Mouse (Mus musculus): ENCODE results near the gene Col4a3.

Col4a3 gene

GRCm38 (mm10) chr1:82586713-82587399 is at the start of gene Col4a3, which contains the start of gene Col4a4:
TSS of gene Col4a3 (plus strand) at chr1:82586921.
TSS of gene Col4a4 (minus strand) at chr1:82586849.
- DNase-seq: no peak

- no peak for DNase-seq
These were observed 48.9 kb upstream of the Col4a3 start for GRCm38 (mm10) chr1:82537848-82538247.

- DNase-seq: no peak
These were observed 46.7 kb upstream of the Col4a3 start for GRCm38 (mm10) chr1:82540056-82540455.

DNA sequence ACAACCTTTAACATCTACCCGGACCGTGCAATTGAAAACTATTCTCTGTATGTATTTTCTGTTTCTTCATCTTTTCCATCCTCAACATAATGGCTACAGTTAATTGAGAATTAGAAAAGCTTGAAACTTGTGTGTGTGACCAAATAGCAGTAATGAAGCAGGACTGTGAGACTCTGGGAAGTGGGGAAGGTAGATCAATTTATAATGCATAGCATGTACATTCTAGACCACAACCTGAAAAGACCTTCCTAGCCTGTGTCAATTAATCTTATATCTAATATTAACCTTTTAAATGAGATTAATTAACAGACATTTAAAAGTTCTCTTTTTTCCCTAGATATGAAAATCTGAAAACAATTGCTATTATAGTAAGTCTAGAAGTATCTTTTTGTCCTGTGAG is 42.8 kb upstream of the Col4a3 start:
- DNase-seq: no peak

DNA sequence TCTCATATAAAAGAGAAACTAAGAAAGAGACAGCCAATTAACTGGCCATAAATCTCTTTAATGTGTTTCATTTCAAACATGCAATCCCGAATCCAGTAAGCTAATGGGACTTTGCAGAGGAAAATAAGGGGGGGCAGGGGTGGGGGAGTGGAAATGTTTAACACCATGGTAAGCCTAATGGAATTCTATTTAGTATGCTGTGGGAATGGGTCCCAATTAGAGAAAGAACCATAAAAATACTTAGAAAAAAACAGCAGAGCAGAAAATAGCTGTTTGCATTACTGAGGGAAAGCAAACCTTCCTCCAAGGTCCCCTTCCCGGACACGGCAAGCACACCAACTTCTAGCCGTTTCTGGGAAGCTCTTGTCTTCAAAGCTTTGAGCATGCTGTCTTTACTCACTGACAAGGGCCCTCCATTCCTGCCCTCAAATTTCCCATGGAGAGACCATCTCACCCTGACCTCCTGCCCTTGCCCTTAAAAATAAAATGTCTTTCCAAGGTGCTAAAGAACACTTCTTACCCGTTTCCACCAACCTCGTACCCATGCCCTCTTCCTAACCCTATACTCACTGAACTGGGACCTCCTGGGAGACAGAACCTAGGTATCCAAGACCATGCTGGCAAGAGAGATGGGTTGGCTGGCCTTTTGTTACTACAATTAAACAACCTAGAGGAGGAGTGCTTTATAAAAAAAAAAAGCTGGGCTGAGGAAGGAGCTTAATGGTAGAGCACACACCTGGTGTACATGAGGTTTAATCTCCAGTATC is 42.1 kb upstream of the Col4a3 start:
- no peak for DNase-seq

GRCm38 (mm10) chr1:82545199-82545960 is 41.3 kb upstream of the Col4a3 start:
- no peak for DNase-seq

GRCm38 (mm10) chr1:82554443-82554850 is 32.3 kb upstream of the Col4a3 start:
- no peak for DNase-seq

- DNase-seq: no peak
These were observed 31.8 kb upstream of the Col4a3 start for GRCm38 (mm10) chr1:82554889-82555288.

DNA sequence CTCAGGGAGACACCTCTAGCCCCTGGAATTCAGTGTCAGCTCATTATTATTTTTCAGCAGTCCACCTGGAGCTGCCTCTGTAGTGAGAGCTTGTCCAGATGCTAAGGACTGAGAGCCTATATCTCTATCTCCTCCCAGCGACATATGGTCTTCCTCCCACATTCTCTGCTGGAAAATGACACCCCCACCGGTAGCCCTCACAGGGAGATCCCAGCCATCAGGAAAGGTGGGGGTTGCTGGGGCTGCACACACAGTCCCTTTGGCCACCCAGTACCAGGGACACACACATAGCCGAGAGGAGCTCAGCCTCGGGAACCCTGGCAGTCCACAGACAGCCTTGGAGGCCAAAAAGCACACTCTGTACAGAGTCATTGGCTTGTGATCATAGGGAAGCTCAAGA is 26.5 kb upstream of the Col4a3 start:
- DNase-seq: no peak

- no peak for DNase-seq
These were observed 17.3 kb upstream of the Col4a3 start for GRCm38 (mm10) chr1:82569405-82569804.

DNA sequence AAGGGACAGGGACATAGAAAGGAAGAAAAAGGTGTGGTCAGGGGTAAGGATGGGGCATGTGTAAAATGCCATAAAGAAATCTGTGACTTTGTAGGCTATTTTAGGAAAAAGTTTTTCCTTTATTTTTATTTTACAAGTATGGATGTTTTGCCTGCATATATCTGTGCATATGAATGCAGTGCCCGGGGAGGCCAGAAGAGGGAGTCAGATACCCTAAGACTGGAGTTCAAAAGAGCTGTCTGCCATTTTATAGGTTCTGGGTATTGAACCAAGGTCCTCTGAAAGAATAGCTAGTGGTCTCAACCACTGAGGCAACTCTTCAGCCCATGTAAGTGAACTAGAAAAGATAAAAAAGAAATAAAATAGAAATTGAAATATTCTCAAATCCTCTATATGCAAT is 15.0 kb upstream of the Col4a3 start:
- no peak for DNase-seq

DNA sequence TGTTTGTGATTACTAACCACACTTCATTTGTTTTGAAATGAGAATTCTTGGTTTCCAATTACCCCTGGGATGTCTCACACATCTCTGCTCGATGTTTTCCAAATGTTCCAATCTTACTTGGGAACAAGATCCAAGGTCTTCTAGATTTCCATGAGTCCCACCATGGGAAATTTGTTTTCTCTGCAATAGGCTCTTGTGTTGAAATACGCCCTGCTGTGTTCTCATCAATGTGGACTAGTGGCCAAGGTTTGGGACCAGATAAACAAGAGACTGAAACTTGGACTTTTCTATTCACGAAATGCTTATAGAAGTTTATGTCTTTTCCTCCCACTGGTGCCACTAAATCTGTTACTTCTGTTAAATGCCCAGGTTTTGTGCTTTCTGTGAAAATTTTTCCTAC is 11.0 kb upstream of the Col4a3 start:
- no peak for DNase-seq

- no peak for DNase-seq
These were observed 10.5 kb upstream of the Col4a3 start for GRCm38 (mm10) chr1:82576182-82576581.

DNA sequence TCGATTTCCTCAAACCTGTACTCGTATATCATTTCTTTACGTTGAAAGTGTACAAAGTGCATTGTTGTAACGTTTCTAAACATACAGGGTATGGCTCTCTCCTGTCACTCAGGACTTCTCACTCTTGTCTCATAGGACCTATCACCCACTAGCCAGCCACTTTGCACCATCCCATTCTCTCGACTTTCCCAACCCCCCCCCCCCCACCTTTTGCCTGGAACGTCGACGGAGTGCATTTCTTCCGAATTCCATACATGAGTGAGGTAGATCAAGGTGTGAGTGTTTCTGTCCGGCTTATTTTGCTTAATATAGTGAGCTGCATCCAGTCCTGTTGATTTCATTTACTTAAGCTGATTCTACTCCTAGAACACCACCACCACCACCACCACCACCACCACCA is 9.4 kb upstream of the Col4a3 start:
- DNase-seq: no peak

- no peak for DNase-seq
These were observed 8.8 kb upstream of the Col4a3 start for GRCm38 (mm10) chr1:82577915-82578314.

DNA sequence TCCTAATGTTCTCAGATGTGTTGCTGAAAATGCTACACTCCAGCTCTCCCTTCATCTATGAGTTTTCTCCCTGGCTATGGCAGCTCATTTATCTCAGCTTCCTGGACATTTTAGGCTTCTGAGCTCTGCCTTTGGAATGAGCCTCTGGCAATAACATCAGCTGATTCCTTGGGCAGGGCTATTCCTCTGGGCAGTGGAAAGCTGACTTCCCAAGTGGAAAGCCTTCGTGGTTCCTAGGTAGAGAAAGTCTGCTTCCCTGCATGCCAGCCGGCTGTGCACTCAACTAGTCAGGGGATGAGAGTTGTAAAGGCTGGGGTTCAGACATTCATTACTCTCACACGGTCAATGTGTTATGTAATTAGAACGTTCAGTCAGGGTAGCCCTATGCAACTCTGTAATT is 8.4 kb upstream of the Col4a3 start:
- DNase-seq: no peak

- DNase-seq: no peak
These were observed 740 bp upstream of the Col4a3 start for GRCm38 (mm10) chr1:82585981-82586380.

- no peak for DNase-seq
These were observed 3.5 kb downstream of the Col4a3 start for GRCm38 (mm10) chr1:82590266-82590665.

GRCm38 (mm10) chr1:82596864-82597596 is 10.3 kb downstream of the Col4a3 start:
- DNase-seq: no peak

GRCm38 (mm10) chr1:82603198-82603950 is 16.7 kb downstream of the Col4a3 start:
- DNase-seq: no peak

DNA sequence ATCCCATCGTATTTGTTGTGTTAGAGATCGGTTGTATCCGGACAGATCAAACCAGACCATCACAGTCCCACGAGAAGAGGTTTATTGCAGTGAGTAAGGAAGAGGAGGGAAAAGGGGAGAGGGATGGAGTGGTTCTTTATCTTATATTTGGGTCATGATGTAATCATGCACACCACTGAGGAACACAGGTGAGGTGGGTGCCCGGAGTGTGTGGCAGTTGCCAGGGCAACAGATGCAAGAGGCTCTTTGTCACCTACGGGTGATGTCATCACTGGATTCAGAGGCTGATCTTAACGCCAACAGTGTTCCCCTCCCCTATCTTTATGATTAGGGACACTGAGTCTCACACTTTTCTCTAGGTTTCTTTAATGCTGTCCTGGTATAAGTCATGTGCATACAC is 18.6 kb downstream of the Col4a3 start:
- no peak for DNase-seq

DNA sequence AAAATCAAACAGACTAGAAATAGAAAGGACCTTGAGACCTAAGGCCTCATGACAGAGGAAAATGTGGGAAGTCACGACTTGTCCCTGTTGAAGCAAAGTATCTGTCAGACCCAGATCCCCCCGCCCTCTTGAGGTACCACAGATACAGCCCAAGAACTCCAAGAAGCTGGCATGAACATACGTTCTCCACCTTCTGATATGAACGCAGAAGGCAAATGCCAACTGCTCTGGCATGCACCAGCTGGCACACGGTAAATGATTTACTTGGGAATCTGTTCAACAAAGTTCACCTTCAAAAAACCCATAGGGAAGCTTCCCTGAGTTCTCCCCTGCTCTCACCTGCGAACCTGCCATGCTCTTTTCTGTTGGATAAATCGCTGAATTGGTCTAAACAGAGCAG is 19.1 kb downstream of the Col4a3 start:
- DNase-seq: no peak
